Mouse (Mus musculus) T-cell, adult 2 months (primary cell): ENCODE measurements around the gene Smim27.

Experiments
- DNase-seq: peaks from one replicate; pipeline ENCODE4 v3.0.0; 2022; ENCODE audit warnings: low spot score

Gene Smim27

DNA sequence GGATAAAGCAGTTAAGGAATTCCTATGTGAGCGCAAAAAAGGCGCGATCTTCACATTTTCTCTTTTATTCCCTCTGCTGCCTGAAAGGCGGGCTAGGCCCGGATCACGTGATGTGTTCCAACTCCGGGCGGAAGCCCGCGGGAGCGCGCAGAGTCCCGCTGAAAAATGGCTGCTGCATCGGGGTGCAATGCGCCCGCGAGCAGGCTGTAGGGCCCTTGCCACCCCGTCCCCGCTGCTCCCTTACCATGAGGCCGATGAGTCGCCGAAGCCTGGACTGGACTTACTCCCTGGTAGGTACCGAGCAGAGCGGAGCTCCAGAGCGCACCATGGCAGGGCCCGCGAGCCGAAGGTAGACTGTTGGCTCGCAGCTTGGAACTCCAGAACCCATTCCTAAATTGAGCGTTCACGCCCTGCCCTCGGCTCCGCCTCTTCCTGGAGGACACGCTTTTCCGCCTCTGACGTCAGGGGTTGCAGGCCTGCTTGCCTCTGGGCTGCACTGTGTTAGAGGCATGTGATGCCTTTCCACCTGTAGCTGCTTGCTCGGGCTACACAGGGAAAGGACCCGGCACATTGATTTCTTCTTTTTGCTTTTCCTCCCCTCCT lies at the start of gene Smim27, which contains the start of gene Topors:
Smim27 (plus strand) TSS at position 150 of the 603 bp plus-strand sequence.
Topors (minus strand) TSS at position 421 of the 603 bp plus-strand sequence.
- peak; percentile 93 for DNase-seq

GRCm38 (mm10) chr4:40220437-40220836 lies 48.9 kb upstream of the Smim27 start:
- no peak for DNase-seq

- DNase-seq = no peak
These were observed 48.2 kb upstream of the Smim27 start for GRCm38 (mm10) chr4:40221004-40221760.

DNA sequence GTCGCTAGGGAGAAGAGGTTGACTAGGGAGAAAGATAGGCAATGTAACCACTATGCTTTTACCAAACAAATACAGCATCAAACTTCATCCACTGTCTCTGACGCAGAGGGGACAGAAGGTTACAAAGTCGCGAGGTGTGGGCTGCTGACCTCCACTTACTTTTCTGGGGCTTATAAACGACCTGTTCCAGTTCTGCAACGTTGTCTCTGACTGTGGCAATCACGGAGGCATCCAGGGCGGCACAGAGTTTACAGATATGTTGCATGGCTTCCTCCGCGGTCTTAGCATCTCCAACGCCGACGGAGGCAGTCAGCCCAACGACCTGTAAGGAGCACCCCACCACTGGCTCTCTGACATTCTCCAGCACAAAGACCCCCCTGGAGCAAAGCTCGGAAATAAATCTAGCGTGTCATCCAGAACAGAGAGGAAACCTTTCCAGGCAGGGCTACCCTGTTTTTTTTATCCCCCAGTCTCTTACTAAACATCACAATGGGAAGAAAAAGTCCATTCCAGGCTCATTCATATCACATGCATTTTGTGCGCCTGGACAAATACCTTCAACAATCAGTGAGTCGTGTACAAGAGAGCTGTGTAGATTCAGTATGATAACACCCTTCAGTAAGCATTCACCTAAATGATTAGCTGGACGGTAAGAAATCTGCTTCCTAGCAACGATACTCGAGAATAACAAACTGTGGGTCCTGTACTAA lies 47.3 kb upstream of the Smim27 start:
- no peak for DNase-seq

- no peak for DNase-seq
These were observed 43.3 kb upstream of the Smim27 start for GRCm38 (mm10) chr4:40226095-40226494.

- no peak for DNase-seq
These were observed 42.2 kb upstream of the Smim27 start for GRCm38 (mm10) chr4:40227131-40227530.

GRCm38 (mm10) chr4:40227886-40228285 lies 41.5 kb upstream of the Smim27 start:
- no peak for DNase-seq

DNA sequence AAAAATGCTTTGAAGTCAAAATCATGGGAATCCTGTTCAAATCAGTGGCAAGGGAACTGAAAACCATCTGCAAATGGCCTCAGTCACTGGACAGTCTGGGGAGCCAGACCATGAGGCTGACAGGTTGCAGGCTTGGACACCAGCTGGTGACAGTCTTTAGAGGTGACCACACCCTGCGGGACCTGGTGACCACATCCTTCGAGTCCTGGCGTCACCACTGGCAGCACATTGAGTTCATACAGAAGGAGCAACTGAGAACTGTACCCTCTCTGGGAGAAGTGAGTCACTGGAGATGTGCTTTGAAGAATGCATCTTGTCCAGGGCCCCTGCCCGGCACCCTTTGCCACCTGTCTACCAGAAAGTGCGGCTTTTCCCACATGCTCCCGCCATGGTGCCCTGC lies 39.7 kb upstream of the Smim27 start:
- DNase-seq = no peak

GRCm38 (mm10) chr4:40233062-40233664 lies 36.2 kb upstream of the Smim27 start:
- DNase-seq = no peak

- no peak for DNase-seq
These were observed 35.1 kb upstream of the Smim27 start for GRCm38 (mm10) chr4:40234256-40234655.

- DNase-seq = peak; percentile 9
These were observed 32.5 kb upstream of the Smim27 start for GRCm38 (mm10) chr4:40236829-40237228.

DNA sequence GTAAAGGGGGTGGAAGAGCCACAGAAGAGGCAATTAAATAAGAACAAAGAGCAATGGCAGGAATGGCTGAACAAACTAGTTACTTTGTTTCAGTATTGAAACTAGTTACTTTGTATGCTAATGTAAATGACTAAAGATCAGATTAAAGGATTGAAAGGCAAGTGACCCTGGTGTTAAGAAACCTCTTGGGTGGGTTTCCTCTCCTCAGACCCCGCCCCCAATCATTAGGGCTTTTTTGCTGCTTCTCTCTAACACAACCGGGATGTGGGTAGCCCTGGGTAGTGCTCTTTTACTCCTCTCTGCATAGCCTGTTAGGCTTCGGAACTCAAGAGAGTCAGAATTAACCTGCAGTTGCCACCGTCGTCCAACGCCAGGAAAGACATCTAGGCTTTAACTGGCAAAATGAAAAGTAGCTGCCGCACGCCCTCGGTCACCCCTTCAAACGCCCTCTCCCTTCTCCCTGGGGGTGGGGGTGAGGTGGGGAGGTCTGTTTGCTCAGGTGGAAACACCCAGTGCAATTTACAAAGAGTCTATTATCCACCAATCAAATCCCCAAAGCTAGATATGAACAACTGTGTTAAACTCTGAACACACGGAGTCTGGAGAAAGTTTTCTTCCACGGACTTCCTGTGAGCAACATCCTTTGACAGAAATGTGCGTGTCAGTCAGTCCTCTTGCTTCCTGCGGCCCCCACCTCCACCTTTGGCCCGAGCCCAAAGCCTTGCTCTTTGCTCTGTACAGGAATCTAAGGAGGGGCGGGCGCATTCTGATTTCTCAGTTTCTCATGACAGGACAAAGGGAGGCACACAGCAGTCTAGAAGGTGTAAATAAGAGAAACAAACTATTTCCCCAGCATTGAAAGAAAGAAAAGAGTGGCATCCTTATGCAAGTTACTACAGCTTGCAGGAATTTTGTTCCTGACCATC lies 30.6 kb upstream of the Smim27 start:
- peak; percentile 80 for DNase-seq

DNA sequence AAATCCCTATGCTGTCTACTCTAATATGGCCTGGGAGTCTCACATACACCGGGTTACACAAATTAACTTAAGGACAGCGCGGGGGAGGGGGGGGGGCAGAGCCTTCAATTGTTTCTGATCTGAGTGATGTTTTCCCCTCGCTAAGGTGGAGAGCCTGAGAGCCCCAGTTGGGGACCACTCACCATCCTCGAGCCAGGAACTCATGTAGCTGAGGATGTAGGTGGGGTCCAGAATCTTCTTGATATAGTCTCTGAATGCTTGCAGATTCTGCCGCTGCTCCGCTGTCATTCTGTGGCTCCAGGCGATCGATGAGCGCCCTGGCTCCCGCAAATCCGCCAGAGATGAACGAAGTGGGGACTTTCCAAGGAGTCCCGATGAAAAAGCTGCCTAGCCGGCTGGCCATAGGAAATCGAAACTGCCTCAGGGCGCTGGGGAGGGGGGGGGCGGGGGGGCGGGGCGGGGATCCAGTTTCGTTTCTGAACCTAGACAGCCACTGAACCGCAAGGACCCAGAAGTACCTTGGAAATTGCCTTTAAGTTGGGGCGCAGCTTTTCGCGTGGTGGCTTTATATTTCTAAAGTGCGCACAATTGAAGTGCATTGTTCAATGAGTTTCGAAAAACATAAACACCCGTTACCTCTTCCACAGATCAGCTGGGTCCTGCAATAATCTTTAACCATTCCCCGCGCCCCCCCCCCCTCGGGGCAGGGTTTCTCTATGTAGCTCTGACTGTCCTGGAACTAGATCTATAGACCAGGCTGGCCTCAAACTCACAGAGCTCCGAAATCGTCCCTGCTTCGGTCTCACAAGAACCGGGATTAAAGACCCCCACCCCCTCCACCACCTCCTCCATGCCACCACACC lies 29.7 kb upstream of the Smim27 start, which contains the start of gene Ddx58:
Ddx58 (minus strand) TSS at position 420 of the 863 bp plus-strand sequence.
- DNase-seq = peak; percentile 58

- DNase-seq = peak; percentile 3
These were observed 29.1 kb upstream of the Smim27 start for GRCm38 (mm10) chr4:40240272-40240744.

- no peak for DNase-seq
These were observed 27.5 kb upstream of the Smim27 start for GRCm38 (mm10) chr4:40241928-40242327.

- DNase-seq = no peak
These were observed 26.4 kb upstream of the Smim27 start for GRCm38 (mm10) chr4:40243006-40243405.

GRCm38 (mm10) chr4:40244035-40244434 lies 25.3 kb upstream of the Smim27 start:
- DNase-seq = peak; percentile 26

DNA sequence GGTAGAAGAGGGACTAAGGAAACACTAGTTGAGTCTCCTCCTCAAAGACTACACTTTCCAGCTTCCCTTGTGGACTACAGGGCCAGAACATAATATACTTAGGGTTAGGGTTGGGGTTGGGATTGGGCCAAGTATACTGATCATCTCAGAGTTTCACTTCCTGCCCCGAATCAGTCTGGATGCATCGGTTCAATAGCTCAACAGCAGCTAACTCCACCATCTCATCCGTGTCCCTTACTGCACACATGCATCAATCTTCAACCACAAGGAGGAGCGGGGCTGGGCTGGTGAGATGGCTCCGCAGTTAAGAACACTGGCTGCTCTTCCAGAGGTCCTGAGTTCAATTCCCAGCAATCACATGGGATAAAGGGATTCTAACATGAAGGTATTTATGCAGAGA lies 18.4 kb upstream of the Smim27 start:
- DNase-seq = no peak

DNA sequence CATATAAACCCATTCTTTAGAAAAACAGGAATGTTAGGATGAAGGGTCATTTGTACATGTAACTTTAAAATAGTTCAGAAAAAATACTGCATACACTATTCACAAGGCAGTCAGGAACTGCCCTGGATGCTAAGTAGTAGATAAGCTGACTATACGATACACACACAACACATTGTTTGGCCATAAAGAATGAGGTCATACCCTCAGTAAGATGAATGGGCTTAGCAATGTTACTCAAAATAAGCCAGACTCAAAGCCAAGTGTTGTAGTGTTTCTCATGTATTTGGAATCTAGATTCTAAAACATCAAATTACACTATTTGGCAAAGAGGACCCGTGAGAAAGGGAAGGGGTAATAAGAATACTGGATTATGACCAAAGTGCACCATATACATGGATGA lies 15.6 kb upstream of the Smim27 start:
- no peak for DNase-seq
